Mouse (Mus musculus) ES-Bruce4 (cell line): ENCODE measurements around the gene Fam228a. TPM values are rescaled to one million over a fixed set of nuclear protein-coding genes. Genes with fewer than 3 reads are reported as not detected.
"Not testable (repeated sequence)": the region's sequence is repeated elsewhere in the genome, so short reads cannot be mapped to it uniquely, and the experiment has no call there.

Experiments used
- H3K27ac ChIP-seq: 2 replicates; pipeline ENCODE4 v1.5.1; 2012; ENCODE audit warnings: low read length, inconsistent platforms; ENCODE audit not compliant: insufficient read depth
- H3K27me3 ChIP-seq: 2 replicates; pipeline ENCODE4 v1.6.1; 2012; ENCODE audit warnings: mild to moderate bottlenecking, low read length, inconsistent platforms; ENCODE audit not compliant: control insufficient read depth, poor library complexity, insufficient read depth, severe bottlenecking
- H3K36me3 ChIP-seq: 2 replicates; pipeline ENCODE4 v1.6.1; 2012; ENCODE audit warnings: inconsistent platforms, mild to moderate bottlenecking, low read length, moderate library complexity; ENCODE audit not compliant: control insufficient read depth, poor library complexity, insufficient read depth, severe bottlenecking
- H3K4me1 ChIP-seq: one replicate; pipeline ENCODE4 v1.8.1; 2011; ENCODE audit warnings: low read length; ENCODE audit not compliant: control insufficient read depth, insufficient read depth
- H3K4me3 ChIP-seq: 2 replicates; pipeline ENCODE4 v1.5.1; 2011; ENCODE audit warnings: low read depth, mild to moderate bottlenecking, low read length
- H3K9ac ChIP-seq: 2 replicates; pipeline ENCODE4 v1.6.1; 2012; ENCODE audit warnings: low read depth, mild to moderate bottlenecking, inconsistent platforms; ENCODE audit not compliant: poor library complexity, severe bottlenecking
- H3K9me3 ChIP-seq: replicated peaks from 2 replicates; pipeline ENCODE4 v1.6.1; 2012; ENCODE audit warnings: mild to moderate bottlenecking, low read length, inconsistent platforms; ENCODE audit not compliant: control insufficient read depth, poor library complexity, insufficient read depth, severe bottlenecking
- CTCF ChIP-seq: IDR thresholded peaks from one replicate; pipeline ENCODE4 v1.8.1; 2011; ENCODE audit warnings: low read depth, low read length
- EP300 ChIP-seq: IDR thresholded peaks from 2 replicates; pipeline ENCODE4 v1.6.1; 2011; ENCODE audit warnings: low read depth, low read length; ENCODE audit not compliant: insufficient read depth
- POLR2A ChIP-seq: IDR thresholded peaks from one replicate; pipeline ENCODE4 v1.8.1; 2011; ENCODE audit warnings: low read length; ENCODE audit not compliant: insufficient read depth
- polyA plus RNA-seq: library from polyadenylated mRNA; stranded (reverse); fragments of >200 nt; gene quantifications from 2 replicates; pipeline ENCODE4 v1.2.4, GENCODE M21; 2011; ENCODE audit warnings: low read depth; ENCODE audit not compliant: missing spikeins, insufficient read depth, insufficient read length

Fam228a gene
- polyA plus RNA-seq: 1.3 TPM in 1 of 2 replicates, not detected in the other

- Histone ChIP-seq H3K27me3 (no peaks in the 10 kb centered on the region), H3K9ac (no peak within 1 kb of the TSS), H3K4me1 (no peaks in the 10 kb centered on the region), H3K9me3 (no peaks in the 10 kb centered on the region), H3K4me3 (no peak within 1 kb of the TSS), H3K36me3 (no peaks in the 10 kb centered on the region), H3K27ac (no peak within 1 kb of the TSS)
- TF ChIP-seq EP300 (no peak), CTCF (no peak), POLR2A (no peak)
Observed at GRCm38 (mm10) chr12:4738031-4738576, at the start of gene Fam228a. TSS of gene Fam228a (minus strand) at chr12:4738430.

- no peak overlapping the region for H3K4me3 ChIP-seq
- TF ChIP-seq EP300 (no peak), POLR2A (no peak), CTCF (no peak)
- H3K27ac ChIP-seq: no peak overlapping the region
- H3K9ac ChIP-seq: no peak overlapping the region
- no peaks in the 10 kb centered on the region for H3K36me3 ChIP-seq
- H3K4me1 ChIP-seq: no peaks in the 10 kb centered on the region
- H3K9me3 ChIP-seq: peaks cover 10% of the 10 kb centered on the region
- no peaks in the 10 kb centered on the region for H3K27me3 ChIP-seq
Observed at GRCm38 (mm10) chr12:4784466-4784865, 46.2 kb upstream of the Fam228a start.

GRCm38 (mm10) chr12:4783598-4783997, 45.4 kb upstream of the Fam228a start:
- Histone ChIP-seq H3K4me1 (no peaks in the 10 kb centered on the region), H3K9ac (no peak overlapping the region), H3K27me3 (no peaks in the 10 kb centered on the region), H3K4me3 (no peak overlapping the region), H3K9me3 (peaks cover 10% of the 10 kb centered on the region), H3K36me3 (no peaks in the 10 kb centered on the region), H3K27ac (no peak overlapping the region)
- no peak for TF ChIP-seq CTCF
- no peak for TF ChIP-seq EP300
- no peak for TF ChIP-seq POLR2A

- H3K9ac ChIP-seq, H3K4me3 ChIP-seq, H3K4me1 ChIP-seq, H3K27ac ChIP-seq, H3K27me3 ChIP-seq, H3K9me3 ChIP-seq, H3K36me3 ChIP-seq: not testable (repeated sequence)
Observed at GRCm38 (mm10) chr12:4781725-4782404, 43.6 kb upstream of the Fam228a start.

- Histone ChIP-seq H3K9ac (no peak overlapping the region), H3K4me3 (no peak overlapping the region), H3K27me3 (no peaks in the 10 kb centered on the region), H3K4me1 (no peaks in the 10 kb centered on the region), H3K9me3 (no peaks in the 10 kb centered on the region; the same call in 1 of the 2 replicates), H3K27ac (no peak overlapping the region), H3K36me3 (no peaks in the 10 kb centered on the region)
- TF ChIP-seq EP300 (no peak), POLR2A (no peak), CTCF (no peak)
Observed at GRCm38 (mm10) chr12:4781270-4781669, 43.0 kb upstream of the Fam228a start.

GRCm38 (mm10) chr12:4780245-4780644, 42.0 kb upstream of the Fam228a start:
- no peak overlapping the region for H3K4me3 ChIP-seq
- no peaks in the 10 kb centered on the region for H3K9me3 ChIP-seq
- TF ChIP-seq EP300 (no peak), CTCF (no peak), POLR2A (no peak)
- H3K9ac ChIP-seq: no peak overlapping the region
- no peaks in the 10 kb centered on the region for H3K4me1 ChIP-seq
- no peaks in the 10 kb centered on the region for H3K27me3 ChIP-seq
- no peaks in the 10 kb centered on the region for H3K36me3 ChIP-seq
- H3K27ac ChIP-seq: no peak overlapping the region
